Mouse (Mus musculus): ENCODE measurements around the gene Slc22a7.

DNA sequence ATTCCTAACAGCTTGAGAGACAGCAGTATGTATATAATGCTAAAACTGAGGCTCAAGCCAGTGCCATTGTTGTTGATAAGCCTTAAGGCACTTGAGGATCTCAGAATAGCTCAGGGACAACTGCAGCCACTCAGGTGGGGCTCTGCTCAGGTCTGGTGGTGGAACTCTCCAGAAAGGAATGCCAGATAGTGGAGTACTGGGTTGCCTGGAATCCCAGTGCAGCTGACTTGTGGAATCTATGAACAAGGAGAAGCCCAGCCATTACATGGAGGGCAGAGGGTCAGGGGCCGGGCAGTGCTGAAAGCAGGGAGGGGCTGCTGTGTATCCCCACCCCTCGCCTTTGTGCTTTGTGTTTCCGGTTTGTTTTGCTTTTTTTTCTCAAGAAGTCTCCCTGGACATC lies 20.2 kb upstream of the Slc22a7 start:
- TF ChIP-seq CTCF (IDR thresholded peaks at IDR 0.05; ENCODE audit: extremely low read depth, insufficient read length, insufficient replicate concordance, low read depth, low read length) (no peak), POLR2A (IDR thresholded peaks at IDR 0.05; ENCODE audit: low read depth, low read length) (no peak)
